Mouse (Mus musculus) layer of hippocampus, adult 9-10 months (tissue): ENCODE data around the gene Ift20.
A peak's percentile ranks its signal among the peaks of the same experiment; 100 is the strongest.
"Not testable (repeated sequence)": the region's sequence is repeated elsewhere in the genome, so short reads cannot be mapped to it uniquely, and the experiment has no call there.

Experiments used
- DNase-seq: peaks from one replicate; pipeline ENCODE4 v3.0.0; 2022; ENCODE audit warnings: low spot score

The Ift20 gene

GRCm38 (mm10) chr11:78568827-78569226, 32.7 kb downstream of the Ift20 start:
- DNase-seq = no peak

- DNase-seq = no peak
Observed at GRCm38 (mm10) chr11:78569806-78570205, 33.6 kb downstream of the Ift20 start.

GRCm38 (mm10) chr11:78571441-78571840, 35.3 kb downstream of the Ift20 start:
- peak; percentile 35 for DNase-seq

DNA sequence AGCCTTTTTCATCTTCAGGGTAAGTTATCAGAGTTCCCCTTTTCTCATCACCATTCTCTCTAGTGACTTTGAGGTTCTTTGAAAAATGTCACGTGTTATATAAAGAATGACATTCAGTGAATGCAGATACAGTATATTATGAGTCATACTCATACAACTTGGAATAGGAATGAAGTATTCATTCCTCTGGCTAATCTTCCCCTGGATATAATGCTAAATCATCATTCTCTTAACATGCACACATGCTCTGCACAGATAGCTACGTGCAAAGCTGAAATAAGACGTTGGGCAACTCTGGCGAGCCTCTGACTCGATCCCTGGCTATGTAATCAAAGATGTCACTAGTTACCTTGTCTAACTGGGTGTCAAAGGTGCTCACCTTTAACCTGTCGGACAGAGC, 35.7 kb downstream of the Ift20 start:
- DNase-seq = no peak

- DNase-seq = not testable (repeated sequence)
Observed at GRCm38 (mm10) chr11:78574031-78574430, 37.9 kb downstream of the Ift20 start.

DNA sequence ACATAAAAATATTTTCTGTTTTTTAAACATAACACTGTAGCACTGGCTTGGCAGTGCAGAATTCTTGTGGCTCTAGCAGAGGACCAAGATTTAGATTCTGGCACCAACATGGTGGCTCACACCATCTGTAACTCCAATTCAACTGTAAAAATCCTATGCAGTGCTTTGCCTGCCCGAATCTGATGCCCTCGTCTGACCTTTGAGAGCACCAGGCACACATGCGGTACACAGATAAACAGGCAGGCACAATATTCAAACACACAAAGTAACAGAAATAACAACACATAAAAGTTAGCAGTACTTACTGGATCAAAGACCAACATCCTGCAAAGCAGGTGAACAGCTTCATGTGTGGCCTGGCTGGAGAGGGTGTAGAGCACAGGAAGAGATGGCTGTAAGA, 38.4 kb downstream of the Ift20 start:
- DNase-seq = no peak

GRCm38 (mm10) chr11:78574975-78575374, 38.8 kb downstream of the Ift20 start:
- DNase-seq = no peak

DNA sequence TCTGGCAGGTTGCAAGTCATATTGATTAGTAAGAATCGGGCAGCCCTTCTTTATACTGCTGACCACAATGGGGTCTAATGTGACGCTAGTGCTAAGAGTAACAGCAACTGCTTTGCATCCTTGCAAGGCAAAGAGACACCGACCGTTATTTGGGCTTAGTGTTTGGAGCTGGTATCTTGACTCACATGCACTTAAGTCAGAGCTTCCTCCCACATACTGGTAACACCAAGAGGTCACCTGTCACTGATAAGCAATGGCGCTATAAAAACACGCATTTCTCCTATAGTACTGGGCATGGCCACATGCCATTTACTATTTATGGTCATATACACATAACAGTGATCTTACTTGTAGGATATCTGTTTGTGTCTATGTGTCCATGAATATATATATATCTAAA, 46.7 kb downstream of the Ift20 start:
- no peak for DNase-seq

DNA sequence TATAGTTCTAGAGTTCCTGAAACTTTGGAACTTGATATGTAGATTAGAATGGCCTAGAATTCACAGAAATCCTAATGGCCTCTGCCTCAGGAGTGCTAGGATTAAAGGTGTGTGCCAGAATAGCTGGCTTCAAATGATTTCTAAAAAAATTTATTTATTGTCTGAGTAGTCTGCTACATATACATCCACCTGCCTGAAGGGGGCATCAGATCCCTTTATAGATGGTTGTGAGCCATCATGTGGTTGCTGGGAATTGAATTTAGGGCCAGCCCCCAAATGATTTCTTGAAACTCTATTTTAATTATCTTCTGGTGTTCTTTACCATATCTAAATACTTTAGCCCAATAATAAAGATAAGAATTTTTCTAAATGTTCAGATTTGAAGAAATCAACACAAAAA, 49.9 kb downstream of the Ift20 start:
- no peak for DNase-seq

- not testable (repeated sequence) for DNase-seq
Observed at GRCm38 (mm10) chr11:78587677-78588076, 51.5 kb downstream of the Ift20 start.
